In the genomic region with DNA sequence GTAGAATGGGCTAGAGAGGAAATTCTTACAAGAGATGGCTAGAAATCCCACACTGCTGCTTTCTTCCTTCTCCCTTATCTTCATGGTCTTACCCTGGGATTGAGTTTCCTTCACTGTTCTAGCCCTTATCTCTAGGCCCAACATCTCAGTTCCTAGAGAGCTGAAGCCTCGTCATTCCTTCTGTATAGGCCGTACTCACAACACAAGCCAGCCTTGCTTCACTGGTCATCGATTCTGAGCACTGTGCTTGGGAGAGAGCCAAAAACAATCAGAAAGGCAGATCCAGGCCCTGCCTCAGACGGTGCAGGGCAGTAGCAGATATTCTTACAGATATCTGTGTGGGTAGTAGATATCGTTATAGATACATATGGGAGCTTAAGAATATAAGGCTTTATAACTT, we compare ENCODE assay signal across 24 mouse cellular contexts. TPM values are rescaled to one million over a fixed set of nuclear protein-coding genes. Genes with fewer than 3 reads are reported as not detected.
A peak's percentile ranks its signal among the peaks of the same experiment; 100 is the strongest.
DNase-seq lines count a peak whose midpoint lies in the region; ATAC-seq and TF ChIP-seq lines count a peak whose summit lies in the region.
"Not testable (repeated sequence)": the region's sequence is repeated elsewhere in the genome, so short reads cannot be mapped to it uniquely, and the experiment has no call there.
"Had no signal": no experiment of that assay in that cellular context is flagged by ENCODE, and none has a peak within 500 bp of the region (broad histone marks: within the 10 kb centered on the region; RNA-seq: fewer than 3 reads in every experiment).

No protein-coding gene starts in this region.

- TF ChIP-seq EP300 in stomach, postnatal 0 days (optimal IDR thresholded peaks at IDR 0.05) = not testable (repeated sequence)

- H3K9ac ChIP-seq in forebrain, embryonic 13.5 days; hindbrain, embryonic 11.5 days (ENCODE audit: low read depth, low read length); kidney, embryonic 16.5 days (replicated peaks; ENCODE audit: low read length); liver, embryonic 12.5 days; stomach, postnatal 0 days (ENCODE audit: low read length): not testable (repeated sequence)

- WGBS in forebrain, embryonic 13.5 days = 78% methylated on average over 4 of the region's 5 CpGs
- 81% methylated on average over 3 of the region's 5 CpGs for WGBS in hindbrain, embryonic 11.5 days
- WGBS in kidney, embryonic 16.5 days = 59% methylated on average over 2 of the region's 5 CpGs
- 59% methylated on average over 4 of the region's 5 CpGs for WGBS in liver, embryonic 12.5 days (ENCODE audit: insufficient replicate concordance)
- WGBS in stomach, postnatal 0 days = 57% methylated on average over 3 of the region's 5 CpGs

- H3K36me3 ChIP-seq in forebrain, embryonic 13.5 days (ENCODE audit: poor library complexity, severe bottlenecking); hindbrain, embryonic 11.5 days (ENCODE audit: control insufficient read depth, insufficient read depth, low read length); kidney, embryonic 16.5 days (ENCODE audit: insufficient read depth, low read length); liver, embryonic 12.5 days; stomach, postnatal 0 days (ENCODE audit: control insufficient read depth, insufficient read depth, low read length): not testable (repeated sequence)

- not testable (repeated sequence) for H3K27me3 ChIP-seq in forebrain, embryonic 13.5 days; hindbrain, embryonic 11.5 days (ENCODE audit: control insufficient read depth, insufficient read depth, low read length); kidney, embryonic 16.5 days (ENCODE audit: insufficient read depth, low read length); liver, embryonic 12.5 days (replicated peaks); stomach, postnatal 0 days (ENCODE audit: control insufficient read depth, insufficient read depth, low read length)

- TF ChIP-seq CTCF in stomach, postnatal 0 days (IDR thresholded peaks at IDR 0.05; ENCODE audit: low read depth) = not testable (repeated sequence)

- ATAC-seq in cerebellum, adult (ENCODE audit: insufficient number of reproducible peaks, low FRiP score, low TSS enrichment) = peak; percentile 36; the same call in 1 of the 2 replicates
- peak; percentile 70; the same call in 1 of the 2 replicates for ATAC-seq in forebrain, embryonic 13.5 days
- ATAC-seq in hindbrain, embryonic 11.5 days (ENCODE audit: low FRiP score) = peak; percentile 47; the same call in 1 of the 2 replicates
- ATAC-seq in kidney, embryonic 16.5 days (ENCODE audit: low FRiP score, low TSS enrichment) = peak; percentile 89
- peak; percentile 69 for ATAC-seq in liver, embryonic 12.5 days
- ATAC-seq in megakaryocyte, adult 5-6 weeks (ENCODE audit: poor library complexity, severe bottlenecking) = 0 out of 2 replicates have a peak, but pooled peaks have one; percentile 35
- 0 out of 2 replicates have a peak, but pooled peaks have one; percentile 27 for ATAC-seq in monocyte, adult 5-6 weeks (replicated peaks; ENCODE audit: insufficient number of reproducible peaks, low FRiP score, low TSS enrichment, poor library complexity, severe bottlenecking)
- ATAC-seq in stomach, postnatal 0 days (ENCODE audit: low FRiP score, low TSS enrichment) = 0 out of 2 replicates have a peak, but pooled peaks have one; percentile 51

- not testable (repeated sequence) for H3K4me1 ChIP-seq in forebrain, embryonic 13.5 days; hindbrain, embryonic 11.5 days (replicated peaks; ENCODE audit: control insufficient read depth, insufficient read depth, low read length); kidney, embryonic 16.5 days (ENCODE audit: insufficient read depth, low read length); stomach, postnatal 0 days (replicated peaks; ENCODE audit: control insufficient read depth, insufficient read depth)
- H3K4me1 ChIP-seq in liver, embryonic 12.5 days = peaks cover 15% of the 10 kb centered on the region

- not testable (repeated sequence) for DNase-seq in hindbrain, embryonic 11.5 days (ENCODE audit: low spot score); stomach, postnatal 0 days (ENCODE audit: low spot score)

- not testable (repeated sequence) for H3K4me3 ChIP-seq in forebrain, embryonic 13.5 days; hindbrain, embryonic 11.5 days (ENCODE audit: low read depth, low read length); kidney, embryonic 16.5 days (ENCODE audit: low read length); liver, embryonic 12.5 days; stomach, postnatal 0 days (ENCODE audit: low read depth, low read length)

- H3K4me2 ChIP-seq in forebrain, embryonic 13.5 days; hindbrain, embryonic 11.5 days (replicated peaks; ENCODE audit: low read depth, low read length); kidney, embryonic 16.5 days (replicated peaks; ENCODE audit: low read depth, low read length); liver, embryonic 12.5 days; stomach, postnatal 0 days (replicated peaks; ENCODE audit: low read depth): not testable (repeated sequence)

- H3K27ac ChIP-seq in forebrain, embryonic 13.5 days; hindbrain, embryonic 11.5 days (ENCODE audit: low read depth, low read length); kidney, embryonic 16.5 days (ENCODE audit: low read length); liver, embryonic 12.5 days; stomach, postnatal 0 days (replicated peaks): not testable (repeated sequence)

- H3K9me3 ChIP-seq in forebrain, embryonic 13.5 days (replicated peaks); hindbrain, embryonic 11.5 days (ENCODE audit: control insufficient read depth, low read length); kidney, embryonic 16.5 days (ENCODE audit: low read length); liver, embryonic 12.5 days (replicated peaks); stomach, postnatal 0 days (ENCODE audit: control insufficient read depth, low read length): not testable (repeated sequence)

RNA-seq across cellular contexts. Expression of gene Gm47996, which starts 1.4 kb away (rescaled TPM):
- not detected in 2 replicates for polyA plus RNA-seq in forebrain, embryonic 13.5 days (2015; fragmentation: Nextera tagmentation; extraction: Ambion mirVana)
- 0.42 and 0.45 TPM in 2 replicates for polyA plus RNA-seq in hindbrain, embryonic 11.5 days (2014; fragmentation: Nextera tagmentation; extraction: Ambion mirVana)
- polyA plus RNA-seq in kidney, embryonic 16.5 days (2015; fragmentation: Nextera tagmentation; extraction: Ambion mirVana) = 0.67 TPM in 2 replicates
- polyA plus RNA-seq in liver, embryonic 12.5 days (2016; fragmentation: Nextera tagmentation; extraction: Ambion mirVana) = 0.35 and 0.83 TPM in 2 replicates
- not detected in 2 replicates for total RNA-seq in megakaryocyte, adult 5-6 weeks (2015)
- not detected in 2 replicates for total RNA-seq in megakaryocyte, adult 5-6 weeks (2017)
- total RNA-seq in monocyte, adult 5-6 weeks (2017) = not detected in 3 replicates
- polyA plus RNA-seq in stomach, postnatal 0 days (2015; fragmentation: Nextera tagmentation; extraction: Ambion mirVana) = not detected in 2 replicates
- total RNA-seq: adrenal gland, postnatal 14 days; heart, adult 8-10 months; hindbrain, postnatal 0 days; layer of hippocampus, adult 18-20 months; layer of hippocampus, postnatal 14 days; left cerebral cortex, adult 8-10 months; left cerebral cortex, postnatal 4 days; neutrophil, adult 5-6 weeks had no signal
- polyA plus RNA-seq: embryonic facial prominence, embryonic 15.5 days; forebrain, embryonic 10.5 days; heart, postnatal 0 days; hindbrain, postnatal 0 days; midbrain, embryonic 15.5 days; urinary bladder, adult 2 months had no signal

RNA-seq across cellular contexts. Expression of gene 3110040M04Rik, which starts 4.6 kb away (rescaled TPM):
- polyA plus RNA-seq in forebrain, embryonic 13.5 days (2015; fragmentation: Nextera tagmentation; extraction: Ambion mirVana) = not detected in 2 replicates
- 0.57 TPM in 1 of 2 replicates, not detected in the other for polyA plus RNA-seq in hindbrain, embryonic 11.5 days (2014; fragmentation: Nextera tagmentation; extraction: Ambion mirVana)
- 1.4 and 1.9 TPM in 2 replicates for polyA plus RNA-seq in kidney, embryonic 16.5 days (2015; fragmentation: Nextera tagmentation; extraction: Ambion mirVana)
- polyA plus RNA-seq in liver, embryonic 12.5 days (2016; fragmentation: Nextera tagmentation; extraction: Ambion mirVana) = 1.3 and 1.6 TPM in 2 replicates
- total RNA-seq in megakaryocyte, adult 5-6 weeks (2015) = not detected in 2 replicates
- 0.33 TPM in 1 of 2 replicates, not detected in the other for total RNA-seq in megakaryocyte, adult 5-6 weeks (2017)
- not detected in 3 replicates for total RNA-seq in monocyte, adult 5-6 weeks (2017)
- not detected in 2 replicates for polyA plus RNA-seq in stomach, postnatal 0 days (2015; fragmentation: Nextera tagmentation; extraction: Ambion mirVana)
- total RNA-seq: adrenal gland, postnatal 14 days; gastrocnemius, postnatal 36 days; heart, adult 8-10 months; hematopoietic stem cell, adult 5-6 weeks; hindbrain, postnatal 0 days; layer of hippocampus, adult 18-20 months; layer of hippocampus, postnatal 14 days; left cerebral cortex, adult 8-10 months; left cerebral cortex, postnatal 4 days; neutrophil, adult 5-6 weeks had no signal
- polyA plus RNA-seq: embryonic facial prominence, embryonic 15.5 days; forebrain, embryonic 10.5 days; heart, postnatal 0 days; hindbrain, postnatal 0 days; midbrain, embryonic 15.5 days; testis, adult 2 months; urinary bladder, adult 2 months had no signal

RNA-seq across cellular contexts. Expression of gene Gm47995, which starts 10.2 kb away (rescaled TPM):
- polyA plus RNA-seq in forebrain, embryonic 13.5 days (2015; fragmentation: Nextera tagmentation; extraction: Ambion mirVana) = not detected in 2 replicates
- 0.20 TPM in 1 of 2 replicates, not detected in the other for polyA plus RNA-seq in hindbrain, embryonic 11.5 days (2014; fragmentation: Nextera tagmentation; extraction: Ambion mirVana)
- 0.50 TPM in 1 of 2 replicates, not detected in the other for polyA plus RNA-seq in kidney, embryonic 16.5 days (2015; fragmentation: Nextera tagmentation; extraction: Ambion mirVana)
- 0.85 and 1.1 TPM in 2 replicates for polyA plus RNA-seq in liver, embryonic 12.5 days (2016; fragmentation: Nextera tagmentation; extraction: Ambion mirVana)
- total RNA-seq in megakaryocyte, adult 5-6 weeks (2015) = not detected in 2 replicates
- 1.1 and 1.6 TPM in 2 replicates for total RNA-seq in megakaryocyte, adult 5-6 weeks (2017)
- total RNA-seq in monocyte, adult 5-6 weeks (2017) = 0.68 TPM in 1 of 3 replicates, not detected in the others
- polyA plus RNA-seq in stomach, postnatal 0 days (2015; fragmentation: Nextera tagmentation; extraction: Ambion mirVana) = not detected in 2 replicates
- total RNA-seq: adrenal gland, postnatal 14 days; heart, adult 8-10 months; hematopoietic stem cell, adult 5-6 weeks; hindbrain, postnatal 0 days; layer of hippocampus, adult 18-20 months; layer of hippocampus, postnatal 14 days; left cerebral cortex, adult 8-10 months; left cerebral cortex, postnatal 4 days; neutrophil, adult 5-6 weeks had no signal
- polyA plus RNA-seq: embryonic facial prominence, embryonic 15.5 days; forebrain, embryonic 10.5 days; heart, postnatal 0 days; hindbrain, postnatal 0 days; midbrain, embryonic 15.5 days; urinary bladder, adult 2 months had no signal

RNA-seq across cellular contexts. Expression of gene Gm8947, which starts 16.3 kb away (rescaled TPM):
- not detected in 2 replicates for polyA plus RNA-seq in forebrain, embryonic 13.5 days (2015; fragmentation: Nextera tagmentation; extraction: Ambion mirVana)
- 0.27 TPM in 1 of 2 replicates, not detected in the other for polyA plus RNA-seq in hindbrain, embryonic 11.5 days (2014; fragmentation: Nextera tagmentation; extraction: Ambion mirVana)
- polyA plus RNA-seq in kidney, embryonic 16.5 days (2015; fragmentation: Nextera tagmentation; extraction: Ambion mirVana) = 0.86 and 0.91 TPM in 2 replicates
- 1.2 and 1.7 TPM in 2 replicates for polyA plus RNA-seq in liver, embryonic 12.5 days (2016; fragmentation: Nextera tagmentation; extraction: Ambion mirVana)
- total RNA-seq in megakaryocyte, adult 5-6 weeks (2015) = 0.85 TPM in 1 of 2 replicates, not detected in the other
- total RNA-seq in megakaryocyte, adult 5-6 weeks (2017) = 0.18 TPM in 1 of 2 replicates, not detected in the other
- total RNA-seq in monocyte, adult 5-6 weeks (2017) = 0.85 TPM in 1 of 3 replicates, not detected in the others
- polyA plus RNA-seq in stomach, postnatal 0 days (2015; fragmentation: Nextera tagmentation; extraction: Ambion mirVana) = 0.05 TPM in 1 of 2 replicates, not detected in the other
- total RNA-seq: adrenal gland, postnatal 14 days; heart, adult 8-10 months; hematopoietic stem cell, adult 5-6 weeks; hindbrain, postnatal 0 days; layer of hippocampus, adult 18-20 months; layer of hippocampus, postnatal 14 days; left cerebral cortex, adult 8-10 months; left cerebral cortex, postnatal 4 days; neutrophil, adult 5-6 weeks had no signal
- polyA plus RNA-seq: hindbrain, postnatal 0 days; midbrain, embryonic 15.5 days; urinary bladder, adult 2 months had no signal

RNA-seq across cellular contexts. Expression of gene Gm47985, which starts 26.2 kb away (rescaled TPM):
- polyA plus RNA-seq in forebrain, embryonic 13.5 days (2015; fragmentation: Nextera tagmentation; extraction: Ambion mirVana) = 0.14 and 0.25 TPM in 2 replicates
- polyA plus RNA-seq in hindbrain, embryonic 11.5 days (2014; fragmentation: Nextera tagmentation; extraction: Ambion mirVana) = 0.25 and 0.91 TPM in 2 replicates
- polyA plus RNA-seq in kidney, embryonic 16.5 days (2015; fragmentation: Nextera tagmentation; extraction: Ambion mirVana) = 0.25 and 0.48 TPM in 2 replicates
- 3.7 and 4.1 TPM in 2 replicates for polyA plus RNA-seq in liver, embryonic 12.5 days (2016; fragmentation: Nextera tagmentation; extraction: Ambion mirVana)
- 0.22 TPM in 1 of 2 replicates, not detected in the other for total RNA-seq in megakaryocyte, adult 5-6 weeks (2015)
- total RNA-seq in megakaryocyte, adult 5-6 weeks (2017) = not detected in 2 replicates
- total RNA-seq in monocyte, adult 5-6 weeks (2017) = not detected in 3 replicates
- polyA plus RNA-seq in stomach, postnatal 0 days (2015; fragmentation: Nextera tagmentation; extraction: Ambion mirVana) = not detected in 2 replicates
- total RNA-seq: adrenal gland, postnatal 14 days; gastrocnemius, postnatal 36 days; hematopoietic stem cell, adult 5-6 weeks; hindbrain, postnatal 0 days; layer of hippocampus, adult 18-20 months; layer of hippocampus, postnatal 14 days; left cerebral cortex, adult 8-10 months; left cerebral cortex, postnatal 4 days; neutrophil, adult 5-6 weeks had no signal
- polyA plus RNA-seq: embryonic facial prominence, embryonic 15.5 days; hindbrain, postnatal 0 days; midbrain, embryonic 15.5 days; urinary bladder, adult 2 months had no signal

Comparison
In these comparisons a context has a peak if more than half of its experiments do, and no peak if none do; other contexts are left out.
1. ATAC-seq: peak in every context shown above with its lines; median percentile 89 in kidney, embryonic 16.5 days; 70 in forebrain, embryonic 13.5 days; 69 in liver, embryonic 12.5 days; 51 in stomach, postnatal 0 days; 47 in hindbrain, embryonic 11.5 days; 36 in cerebellum, adult; 35 in megakaryocyte, adult 5-6 weeks; 27 in monocyte, adult 5-6 weeks.